Mouse (Mus musculus) stomach, embryonic 14.5 days (tissue): ENCODE data around the gene Cnmd. TPM values are rescaled to one million over a fixed set of nuclear protein-coding genes. Genes with fewer than 3 reads are reported as not detected.

ENCODE experiments used
- ATAC-seq: fragments of 200-750 bp; cut with Nextera tagmentation; 2 replicates; pipeline ENCODE4 v1.8.0; 2017; ENCODE audit warnings: low read depth, moderate TSS enrichment; ENCODE audit not compliant: insufficient number of reproducible peaks, insufficient read depth, low FRiP score
- H3K27ac ChIP-seq: fragments of 300-500 bp; sonication (generic); 2 replicates; pipeline ENCODE4 v1.5.1; 2014; ENCODE audit warnings: mild to moderate bottlenecking, low read length, moderate library complexity, mixed read lengths
- H3K27me3 ChIP-seq: fragments of 300-500 bp; sonication (generic); 2 replicates; pipeline ENCODE4 v1.6.1; 2014; ENCODE audit warnings: low read length, control low read depth, mixed read lengths; ENCODE audit not compliant: control insufficient read depth, insufficient read depth
- H3K36me3 ChIP-seq: fragments of 300-500 bp; sonication (generic); 2 replicates; pipeline ENCODE4 v1.6.1; 2014; ENCODE audit warnings: mild to moderate bottlenecking, control low read depth, low read length, moderate library complexity, mixed read lengths; ENCODE audit not compliant: control insufficient read depth, insufficient read depth
- H3K4me1 ChIP-seq: fragments of 300-500 bp; sonication (generic); 2 replicates; pipeline ENCODE4 v1.6.1; 2014; ENCODE audit warnings: low read length, control low read depth, mixed read lengths; ENCODE audit not compliant: control insufficient read depth, insufficient read depth
- H3K4me2 ChIP-seq: fragments of 300-500 bp; sonication (generic); replicated peaks from 2 replicates; pipeline ENCODE4 v1.6.1; 2014; ENCODE audit warnings: low read depth, low read length, control low read depth
- H3K4me3 ChIP-seq: fragments of 300-500 bp; sonication (generic); 2 replicates; pipeline ENCODE4 v1.5.1; 2014; ENCODE audit warnings: low read depth, low read length, control low read depth
- H3K9ac ChIP-seq: fragments of 300-500 bp; sonication (generic); replicated peaks from 2 replicates; pipeline ENCODE4 v1.6.1; 2014; ENCODE audit warnings: low read depth, mild to moderate bottlenecking, control low read depth, low read length, moderate library complexity, mixed read lengths
- H3K9me3 ChIP-seq: fragments of 300-500 bp; sonication (generic); 2 replicates; pipeline ENCODE4 v1.6.1; 2016; ENCODE audit warnings: low read depth, low read length, control low read depth; ENCODE audit not compliant: control insufficient read depth
- WGBS: fragments of 180-500 bp; shearing (Covaris S2); extraction: QIAGEN DNeasy Blood & Tissue Kit; methylation state at CpG from one replicate; pipeline ENCODE4 v1.1.7; 2014; 5-methylcytosine and 5-hydroxymethylcytosine counted together
- polyA plus RNA-seq: library from polyadenylated mRNA; unstranded; fragments of >200 nt; fragmentation: Nextera tagmentation; extraction: Ambion mirVana; gene quantifications from 2 replicates; pipeline ENCODE4 v1.2.1, GENCODE M21; 2014

The Cnmd gene
- polyA plus RNA-seq, 1 experiment from 2014 or later: 1.3 TPM

GRCm38 (mm10) chr14:79658748-79659508 is 3.0 kb downstream of the Cnmd start:
- H3K27ac ChIP-seq: no peak overlapping the region
- 68% methylated on average over 6 of the region's 6 CpGs for WGBS
- H3K27me3 ChIP-seq: no peaks in the 10 kb centered on the region
- no peak overlapping the region for H3K4me3 ChIP-seq
- H3K9me3 ChIP-seq: no peaks in the 10 kb centered on the region
- no peak overlapping the region for H3K4me2 ChIP-seq
- no peak for ATAC-seq
- no peaks in the 10 kb centered on the region for H3K36me3 ChIP-seq
- no peak overlapping the region for H3K9ac ChIP-seq
- H3K4me1 ChIP-seq: no peaks in the 10 kb centered on the region

- Histone ChIP-seq H3K27ac (no peak overlapping the region), H3K36me3 (no peaks in the 10 kb centered on the region), H3K4me2 (no peak overlapping the region), H3K4me1 (no peaks in the 10 kb centered on the region), H3K9ac (no peak overlapping the region), H3K27me3 (no peaks in the 10 kb centered on the region), H3K4me3 (no peak overlapping the region), H3K9me3 (no peaks in the 10 kb centered on the region)
- WGBS: 76% methylated on average over 5 of the region's 5 CpGs
- no peak for ATAC-seq
Measured at GRCm38 (mm10) chr14:79658286-79658685, 3.7 kb downstream of the Cnmd start.

GRCm38 (mm10) chr14:79652654-79653053 is 9.3 kb downstream of the Cnmd start:
- 45% methylated on average over 4 of the region's 4 CpGs for WGBS
- no peaks in the 10 kb centered on the region for H3K27me3 ChIP-seq
- no peak overlapping the region for H3K9ac ChIP-seq
- ATAC-seq: no peak
- H3K4me3 ChIP-seq: no peak overlapping the region
- no peaks in the 10 kb centered on the region for H3K4me1 ChIP-seq
- no peak overlapping the region for H3K27ac ChIP-seq
- no peaks in the 10 kb centered on the region for H3K9me3 ChIP-seq
- no peaks in the 10 kb centered on the region for H3K36me3 ChIP-seq
- no peak overlapping the region for H3K4me2 ChIP-seq

- no peak overlapping the region for H3K9ac ChIP-seq
- H3K9me3 ChIP-seq: no peaks in the 10 kb centered on the region
- no peaks in the 10 kb centered on the region for H3K27me3 ChIP-seq
- H3K4me3 ChIP-seq: no peak overlapping the region
- H3K27ac ChIP-seq: no peak overlapping the region
- ATAC-seq: no peak
- 40% methylated on average over 3 of the region's 3 CpGs for WGBS
- no peak overlapping the region for H3K4me2 ChIP-seq
- 0 out of 2 replicates have a peak, but pooled peaks cover 2% of the 10 kb centered on the region for H3K4me1 ChIP-seq
- H3K36me3 ChIP-seq: no peaks in the 10 kb centered on the region
Measured at GRCm38 (mm10) chr14:79649680-79650079, 12.3 kb downstream of the Cnmd start.

- Histone ChIP-seq H3K27me3 (no peaks in the 10 kb centered on the region), H3K9me3 (no peaks in the 10 kb centered on the region), H3K27ac (no peak overlapping the region), H3K4me1 (0 out of 2 replicates have a peak, but pooled peaks cover 2% of the 10 kb centered on the region), H3K4me2 (no peak overlapping the region), H3K9ac (no peak overlapping the region), H3K36me3 (no peaks in the 10 kb centered on the region), H3K4me3 (no peak overlapping the region)
- 11% methylated on average over 11 of the region's 11 CpGs for WGBS
- ATAC-seq: no peak
Measured at GRCm38 (mm10) chr14:79645378-79645777, 16.6 kb downstream of the Cnmd start.

- Histone ChIP-seq H3K9me3 (no peaks in the 10 kb centered on the region), H3K27me3 (no peaks in the 10 kb centered on the region), H3K4me3 (no peak overlapping the region), H3K27ac (no peak overlapping the region), H3K9ac (no peak overlapping the region), H3K36me3 (no peaks in the 10 kb centered on the region), H3K4me1 (0 out of 2 replicates have a peak, but pooled peaks cover 2% of the 10 kb centered on the region), H3K4me2 (no peak overlapping the region)
- no peak for ATAC-seq
- WGBS: 81% methylated on average over 9 of the region's 9 CpGs
Measured at GRCm38 (mm10) chr14:79642063-79642462, 19.9 kb downstream of the Cnmd start.

GRCm38 (mm10) chr14:79636814-79637213 is 25.2 kb downstream of the Cnmd start:
- no peaks in the 10 kb centered on the region for H3K36me3 ChIP-seq
- H3K27me3 ChIP-seq: no peaks in the 10 kb centered on the region
- WGBS: 72% methylated on average over 4 of the region's 4 CpGs
- ATAC-seq: no peak
- no peak overlapping the region for H3K27ac ChIP-seq
- H3K4me3 ChIP-seq: no peak overlapping the region
- H3K9me3 ChIP-seq: no peaks in the 10 kb centered on the region
- no peaks in the 10 kb centered on the region for H3K4me1 ChIP-seq
- H3K9ac ChIP-seq: no peak overlapping the region
- H3K4me2 ChIP-seq: no peak overlapping the region

- Histone ChIP-seq H3K9ac (no peak overlapping the region), H3K4me2 (no peak overlapping the region), H3K9me3 (no peaks in the 10 kb centered on the region), H3K4me3 (no peak overlapping the region), H3K27ac (no peak overlapping the region), H3K36me3 (peaks cover 14% of the 10 kb centered on the region; the same call in 1 of the 2 replicates), H3K27me3 (no peaks in the 10 kb centered on the region), H3K4me1 (no peaks in the 10 kb centered on the region)
- 90% methylated on average over 2 of the region's 2 CpGs for WGBS
- ATAC-seq: no peak
Measured at GRCm38 (mm10) chr14:79633196-79633595, 28.8 kb downstream of the Cnmd start.

- Histone ChIP-seq H3K27ac (no peak overlapping the region), H3K4me1 (no peaks in the 10 kb centered on the region), H3K36me3 (peaks cover 14% of the 10 kb centered on the region; the same call in 1 of the 2 replicates), H3K4me3 (no peak overlapping the region), H3K4me2 (no peak overlapping the region), H3K9ac (no peak overlapping the region), H3K9me3 (no peaks in the 10 kb centered on the region), H3K27me3 (no peaks in the 10 kb centered on the region)
- ATAC-seq: no peak
- 84% methylated on average over 6 of the region's 6 CpGs for whole genome bisulfite sequencing
Measured at GRCm38 (mm10) chr14:79632330-79632729, 29.6 kb downstream of the Cnmd start.
